Mouse (Mus musculus) liver, embryonic 16.5 days (tissue): ENCODE data around the gene Nr1i2. TPM values are rescaled to one million over a fixed set of nuclear protein-coding genes. Genes with fewer than 3 reads are reported as not detected.
A peak's percentile ranks its signal among the peaks of the same experiment; 100 is the strongest.

ENCODE experiments used
- ATAC-seq: fragments of 200-750 bp; cut with Nextera tagmentation; 2 replicates; pipeline ENCODE4 v1.8.0; 2017; ENCODE audit warnings: low read depth, mild to moderate bottlenecking, moderate number of reproducible peaks, moderate library complexity
- H3K27ac ChIP-seq: fragments of 300-500 bp; sonication (generic); 2 replicates; pipeline ENCODE4 v1.5.1; 2014; ENCODE audit warnings: mild to moderate bottlenecking, low read length
- H3K27me3 ChIP-seq: fragments of 300-500 bp; sonication (generic); 2 replicates; pipeline ENCODE4 v1.6.1; 2014; ENCODE audit warnings: low read depth, low read length, mixed read lengths; ENCODE audit not compliant: control insufficient read depth, insufficient read depth
- H3K36me3 ChIP-seq: fragments of 300-500 bp; sonication (generic); 2 replicates; pipeline ENCODE4 v1.6.1; 2014; ENCODE audit warnings: mild to moderate bottlenecking; ENCODE audit not compliant: control insufficient read depth, insufficient read depth
- H3K4me1 ChIP-seq: fragments of 300-500 bp; sonication (generic); 2 replicates; pipeline ENCODE4 v1.6.1; 2014; ENCODE audit warnings: low read depth, low read length, mixed read lengths; ENCODE audit not compliant: control insufficient read depth
- H3K4me2 ChIP-seq: fragments of 300-500 bp; sonication (generic); 2 replicates; pipeline ENCODE4 v1.6.1; 2014; ENCODE audit warnings: low read depth, low read length, mixed read lengths
- H3K4me3 ChIP-seq: fragments of 300-500 bp; sonication (generic); 2 replicates; pipeline ENCODE4 v1.5.1; 2014; ENCODE audit warnings: low read depth, mild to moderate bottlenecking, low read length
- H3K9ac ChIP-seq: fragments of 300-500 bp; sonication (generic); 2 replicates; pipeline ENCODE4 v1.6.1; 2014; ENCODE audit warnings: low read depth, low read length
- H3K9me3 ChIP-seq: fragments of 300-500 bp; sonication (generic); replicated peaks from 2 replicates; pipeline ENCODE4 v1.6.1; 2016; ENCODE audit warnings: low read length; ENCODE audit not compliant: control insufficient read depth
- WGBS: fragments of 180-500 bp; shearing (Covaris S2); extraction: QIAGEN DNeasy Blood & Tissue Kit; methylation state at CpG from one replicate; pipeline ENCODE4 v1.1.7; 2014; ENCODE audit not compliant: insufficient replicate concordance; 5-methylcytosine and 5-hydroxymethylcytosine counted together
- polyA plus RNA-seq: library from polyadenylated mRNA; unstranded; fragments of >200 nt; fragmentation: Nextera tagmentation; extraction: Ambion mirVana; gene quantifications from 2 replicates; pipeline ENCODE4 v1.2.1, GENCODE M21; 2015

The Nr1i2 gene
- polyA plus RNA-seq, 1 experiment from 2014 or later, result 6.9 TPM

GRCm38 (mm10) chr16:38295349-38295930 is 816 bp upstream of the Nr1i2 start:
- Histone ChIP-seq H3K9ac (no peak overlapping the region), H3K27ac (0 out of 2 replicates have a peak overlapping the region, but pooled peaks have one; percentile 7), H3K27me3 (no peaks in the 10 kb centered on the region), H3K9me3 (no peaks in the 10 kb centered on the region), H3K4me2 (no peak overlapping the region), H3K4me1 (no peaks in the 10 kb centered on the region; the same call in 1 of the 2 replicates), H3K4me3 (no peak overlapping the region), H3K36me3 (no peaks in the 10 kb centered on the region)
- ATAC-seq, result no peak
- 27% methylated on average over 5 of the region's 5 CpGs for WGBS

GRCm38 (mm10) chr16:38290151-38290550 is 4.5 kb downstream of the Nr1i2 start:
- WGBS, result 41% methylated on average over 2 of the region's 2 CpGs
- Histone ChIP-seq H3K9ac (no peak overlapping the region), H3K4me3 (no peak overlapping the region), H3K4me1 (peaks cover under 1% of the 10 kb centered on the region; the same call in 1 of the 2 replicates), H3K4me2 (no peak overlapping the region), H3K27me3 (no peaks in the 10 kb centered on the region), H3K9me3 (no peaks in the 10 kb centered on the region), H3K36me3 (no peaks in the 10 kb centered on the region), H3K27ac (no peak overlapping the region)
- no peak for ATAC-seq

- Histone ChIP-seq H3K9ac (no peak overlapping the region), H3K27me3 (no peaks in the 10 kb centered on the region), H3K4me3 (no peak overlapping the region), H3K4me1 (peaks cover 4% of the 10 kb centered on the region; the same call in 1 of the 2 replicates), H3K9me3 (no peaks in the 10 kb centered on the region), H3K36me3 (no peaks in the 10 kb centered on the region), H3K4me2 (peak overlapping the region; percentile 24; the same call in 1 of the 2 replicates), H3K27ac (peak overlapping the region; percentile 61)
- WGBS, result 22% methylated on average over 6 of the region's 6 CpGs
- no peak for ATAC-seq
These were observed 5.8 kb downstream of the Nr1i2 start for GRCm38 (mm10) chr16:38288851-38289250.

- Histone ChIP-seq H3K4me1 (peaks cover 4% of the 10 kb centered on the region; the same call in 1 of the 2 replicates), H3K9ac (no peak overlapping the region), H3K36me3 (no peaks in the 10 kb centered on the region), H3K4me3 (no peak overlapping the region), H3K4me2 (no peak overlapping the region), H3K27me3 (no peaks in the 10 kb centered on the region), H3K27ac (peak overlapping the region; percentile 79), H3K9me3 (no peaks in the 10 kb centered on the region)
- 53% methylated on average over 3 of the region's 3 CpGs for WGBS
- ATAC-seq, result peak; percentile 81
These were observed 6.9 kb downstream of the Nr1i2 start for GRCm38 (mm10) chr16:38287762-38288161.

- peaks cover 4% of the 10 kb centered on the region; the same call in 1 of the 2 replicates for H3K4me1 ChIP-seq
- H3K27ac ChIP-seq, result peak overlapping the region; percentile 75
- no peaks in the 10 kb centered on the region for H3K9me3 ChIP-seq
- 51% methylated on average over 6 of the region's 6 CpGs for WGBS
- no peak overlapping the region for H3K4me2 ChIP-seq
- no peak overlapping the region for H3K4me3 ChIP-seq
- H3K27me3 ChIP-seq, result no peaks in the 10 kb centered on the region
- ATAC-seq, result peak; percentile 65
- H3K36me3 ChIP-seq, result no peaks in the 10 kb centered on the region
- H3K9ac ChIP-seq, result no peak overlapping the region
These were observed 7.3 kb downstream of the Nr1i2 start for GRCm38 (mm10) chr16:38287357-38287756.

- peak overlapping the region; percentile 75 for H3K27ac ChIP-seq
- no peaks in the 10 kb centered on the region for H3K36me3 ChIP-seq
- H3K9me3 ChIP-seq, result no peaks in the 10 kb centered on the region
- WGBS, result 47% methylated on average over 4 of the region's 4 CpGs
- no peak overlapping the region for H3K4me3 ChIP-seq
- no peaks in the 10 kb centered on the region for H3K27me3 ChIP-seq
- no peak overlapping the region for H3K9ac ChIP-seq
- ATAC-seq, result peak; percentile 5; the same call in 1 of the 2 replicates
- H3K4me1 ChIP-seq, result peaks cover 4% of the 10 kb centered on the region; the same call in 1 of the 2 replicates
- no peak overlapping the region for H3K4me2 ChIP-seq
These were observed 8.1 kb downstream of the Nr1i2 start for GRCm38 (mm10) chr16:38286541-38286940.

- WGBS, result 56% methylated on average over 7 of the region's 7 CpGs
- no peaks in the 10 kb centered on the region for H3K27me3 ChIP-seq
- no peaks in the 10 kb centered on the region for H3K36me3 ChIP-seq
- no peaks in the 10 kb centered on the region for H3K9me3 ChIP-seq
- H3K4me1 ChIP-seq, result peaks cover 4% of the 10 kb centered on the region; the same call in 1 of the 2 replicates
- H3K27ac ChIP-seq, result peak overlapping the region; percentile 35
- peak; percentile 14; the same call in 1 of the 2 replicates for ATAC-seq
- no peak overlapping the region for H3K4me3 ChIP-seq
- H3K9ac ChIP-seq, result no peak overlapping the region
- no peak overlapping the region for H3K4me2 ChIP-seq
These were observed 8.8 kb downstream of the Nr1i2 start for GRCm38 (mm10) chr16:38285801-38286200.

GRCm38 (mm10) chr16:38283300-38283699 is 11.3 kb downstream of the Nr1i2 start:
- no peak overlapping the region for H3K4me3 ChIP-seq
- WGBS, result 61% methylated on average over 3 of the region's 3 CpGs
- H3K9ac ChIP-seq, result no peak overlapping the region
- H3K27ac ChIP-seq, result peak overlapping the region; percentile 20; the same call in 1 of the 2 replicates
- H3K27me3 ChIP-seq, result no peaks in the 10 kb centered on the region
- H3K4me2 ChIP-seq, result no peak overlapping the region
- no peak for ATAC-seq
- no peaks in the 10 kb centered on the region for H3K9me3 ChIP-seq
- peaks cover 4% of the 10 kb centered on the region for H3K4me1 ChIP-seq
- no peaks in the 10 kb centered on the region for H3K36me3 ChIP-seq

GRCm38 (mm10) chr16:38282559-38283160 is 12.0 kb downstream of the Nr1i2 start:
- H3K36me3 ChIP-seq, result no peaks in the 10 kb centered on the region
- H3K4me3 ChIP-seq, result no peak overlapping the region
- H3K4me2 ChIP-seq, result 0 out of 2 replicates have a peak overlapping the region, but pooled peaks have one; percentile 28
- no peaks in the 10 kb centered on the region for H3K9me3 ChIP-seq
- WGBS, result 40% methylated on average over 7 of the region's 7 CpGs
- peak; percentile 75 for ATAC-seq
- peaks cover 4% of the 10 kb centered on the region for H3K4me1 ChIP-seq
- H3K27ac ChIP-seq, result peak overlapping the region; percentile 76
- no peak overlapping the region for H3K9ac ChIP-seq
- no peaks in the 10 kb centered on the region for H3K27me3 ChIP-seq
